Mouse (Mus musculus) forebrain, embryonic 16.5 days (tissue): ENCODE results near the gene Gas8. TPM values are rescaled to one million over a fixed set of nuclear protein-coding genes. Genes with fewer than 3 reads are reported as not detected.
A peak's percentile ranks its signal among the peaks of the same experiment; 100 is the strongest.
"Not testable (repeated sequence)": the region's sequence is repeated elsewhere in the genome, so short reads cannot be mapped to it uniquely, and the experiment has no call there.

Source experiments
- ATAC-seq: fragments of 200-750 bp; cut with Nextera tagmentation; 2 replicates; pipeline ENCODE4 v1.8.0; 2017; ENCODE audit warnings: mild to moderate bottlenecking, moderate library complexity
- H3K27ac ChIP-seq: fragments of 300-500 bp; sonication (generic); 2 replicates; pipeline ENCODE4 v1.5.1; 2014; ENCODE audit warnings: low read length, control low read depth
- H3K27me3 ChIP-seq: fragments of 300-500 bp; sonication (generic); replicated peaks from 2 replicates; pipeline ENCODE4 v1.6.1; 2014; ENCODE audit warnings: low read length; ENCODE audit not compliant: control insufficient read depth, insufficient read depth
- H3K36me3 ChIP-seq: fragments of 300-500 bp; sonication (generic); 2 replicates; pipeline ENCODE4 v1.6.1; 2014; ENCODE audit not compliant: control insufficient read depth, insufficient read depth
- H3K4me1 ChIP-seq: fragments of 300-500 bp; sonication (generic); replicated peaks from 2 replicates; pipeline ENCODE4 v1.6.1; 2014; ENCODE audit warnings: low read length; ENCODE audit not compliant: control insufficient read depth, insufficient read depth
- H3K4me2 ChIP-seq: fragments of 300-500 bp; sonication (generic); 2 replicates; pipeline ENCODE4 v1.6.1; 2014; ENCODE audit warnings: mild to moderate bottlenecking, low read length, control low read depth
- H3K4me3 ChIP-seq: fragments of 300-500 bp; sonication (generic); replicated peaks from 2 replicates; pipeline ENCODE4 v1.5.1; 2014; ENCODE audit warnings: mild to moderate bottlenecking, low read length, control low read depth
- H3K9ac ChIP-seq: fragments of 300-500 bp; sonication (generic); replicated peaks from 2 replicates; pipeline ENCODE4 v1.6.1; 2014; ENCODE audit warnings: low read depth, low read length, control low read depth
- H3K9me3 ChIP-seq: fragments of 300-500 bp; sonication (generic); 2 replicates; pipeline ENCODE4 v1.6.1; 2016; ENCODE audit warnings: low read length; ENCODE audit not compliant: control insufficient read depth
- WGBS: fragments of 180-500 bp; shearing (Covaris S2); extraction: QIAGEN DNeasy Blood & Tissue Kit; methylation state at CpG from one replicate; pipeline ENCODE4 v1.1.7; 2014; 5-methylcytosine and 5-hydroxymethylcytosine counted together
- polyA plus RNA-seq: library from polyadenylated mRNA; unstranded; fragments of >200 nt; fragmentation: Nextera tagmentation; extraction: Ambion mirVana; gene quantifications from 2 replicates; pipeline ENCODE4 v1.2.1, GENCODE M21; 2015

The Gas8 gene
- 43.9 and 48.4 TPM in 2 replicates for polyA plus RNA-seq

GRCm38 (mm10) chr8:123518667-123519066 lies at the start of gene Gas8:
TSS of gene Gas8 (plus strand) at chr8:123518834.
- peak within 1 kb of the TSS; percentile 89 for H3K9ac ChIP-seq
- peaks cover 28% of the 10 kb centered on the region for H3K4me1 ChIP-seq
- 0% methylated on average over 20 of the region's 20 CpGs for WGBS
- peak within 1 kb of the TSS; percentile 87 for H3K4me3 ChIP-seq
- no peaks in the 10 kb centered on the region for H3K9me3 ChIP-seq
- no peak within 1 kb of the TSS; the same call in 1 of the 2 replicates for H3K27ac ChIP-seq
- no peaks in the 10 kb centered on the region for H3K27me3 ChIP-seq
- H3K36me3 ChIP-seq = peaks cover 8% of the 10 kb centered on the region
- ATAC-seq = peak; percentile 93
- peak within 1 kb of the TSS; percentile 65 for H3K4me2 ChIP-seq

- not testable (repeated sequence) for H3K27ac ChIP-seq, H3K9ac ChIP-seq, H3K4me3 ChIP-seq, H3K9me3 ChIP-seq, H3K27me3 ChIP-seq, H3K36me3 ChIP-seq, ATAC-seq, H3K4me2 ChIP-seq, H3K4me1 ChIP-seq
- WGBS = 78% methylated on average over 6 of the region's 6 CpGs
These were observed 45.6 kb upstream of the Gas8 start for GRCm38 (mm10) chr8:123472991-123473390.

- not testable (repeated sequence) for H3K27ac ChIP-seq, H3K4me2 ChIP-seq, H3K9ac ChIP-seq, H3K27me3 ChIP-seq, H3K36me3 ChIP-seq, H3K4me3 ChIP-seq, H3K9me3 ChIP-seq, ATAC-seq
- peaks cover 16% of the 10 kb centered on the region for H3K4me1 ChIP-seq
- 63% methylated on average over 5 of the region's 5 CpGs for WGBS
These were observed 44.1 kb upstream of the Gas8 start for GRCm38 (mm10) chr8:123474549-123474948.

- Histone ChIP-seq H3K27me3 (no peaks in the 10 kb centered on the region), H3K4me1 (peaks cover 16% of the 10 kb centered on the region), H3K9ac (peak overlapping the region; percentile 92), H3K9me3 (no peaks in the 10 kb centered on the region), H3K4me3 (peak overlapping the region; percentile 92), H3K4me2 (peak overlapping the region; percentile 70), H3K36me3 (peaks cover 8% of the 10 kb centered on the region; the same call in 1 of the 2 replicates), H3K27ac (peak overlapping the region; percentile 95)
- ATAC-seq = peak; percentile 45
- 7% methylated on average over 34 of the region's 34 CpGs for WGBS
These were observed 41.5 kb upstream of the Gas8 start for GRCm38 (mm10) chr8:123476911-123477736.

- Histone ChIP-seq H3K9ac (peak within 1 kb of the TSS; percentile 92), H3K36me3 (peaks cover 15% of the 10 kb centered on the region), H3K27me3 (no peaks in the 10 kb centered on the region), H3K27ac (peak within 1 kb of the TSS; percentile 95), H3K9me3 (no peaks in the 10 kb centered on the region), H3K4me3 (peak within 1 kb of the TSS; percentile 92), H3K4me1 (peaks cover 16% of the 10 kb centered on the region), H3K4me2 (peak within 1 kb of the TSS; percentile 70)
- ATAC-seq = peak; percentile 89
- under 1% methylated on average over 43 of the region's 58 CpGs for WGBS
These were observed 40.8 kb upstream of the Gas8 start, which contains the start of gene Afg3l1 for GRCm38 (mm10) chr8:123477737-123478258. TSS of gene Afg3l1 (plus strand) at chr8:123477903.

GRCm38 (mm10) chr8:123478456-123479218 lies 40.0 kb upstream of the Gas8 start:
- 34% methylated on average over 16 of the region's 16 CpGs for WGBS
- no peaks in the 10 kb centered on the region for H3K9me3 ChIP-seq
- H3K27ac ChIP-seq = peak overlapping the region; percentile 95
- ATAC-seq = no peak; the same call in 1 of the 2 replicates
- peak overlapping the region; percentile 92 for H3K9ac ChIP-seq
- peaks cover 15% of the 10 kb centered on the region for H3K36me3 ChIP-seq
- peak overlapping the region; percentile 92 for H3K4me3 ChIP-seq
- H3K27me3 ChIP-seq = no peaks in the 10 kb centered on the region
- peaks cover 16% of the 10 kb centered on the region for H3K4me1 ChIP-seq
- peak overlapping the region; percentile 70 for H3K4me2 ChIP-seq

- 80% methylated on average over 7 of the region's 7 CpGs for WGBS
- peaks cover 34% of the 10 kb centered on the region for H3K36me3 ChIP-seq
These were observed 36.0 kb upstream of the Gas8 start for GRCm38 (mm10) chr8:123482627-123483026.

GRCm38 (mm10) chr8:123491280-123492075 lies 27.2 kb upstream of the Gas8 start:
- H3K27me3 ChIP-seq = no peaks in the 10 kb centered on the region
- no peak overlapping the region for H3K4me3 ChIP-seq
- no peak overlapping the region for H3K9ac ChIP-seq
- 94% methylated on average over 15 of the region's 15 CpGs for WGBS
- peaks cover 67% of the 10 kb centered on the region for H3K36me3 ChIP-seq
- H3K27ac ChIP-seq = no peak overlapping the region
- no peak overlapping the region for H3K4me2 ChIP-seq
- no peaks in the 10 kb centered on the region for H3K4me1 ChIP-seq
- H3K9me3 ChIP-seq = no peaks in the 10 kb centered on the region
- ATAC-seq = no peak

More at GRCm38 (mm10) chr8:123482627-123483026, 36.0 kb upstream of the Gas8 start:
- H3K9me3 ChIP-seq = no peaks in the 10 kb centered on the region
- no peak for ATAC-seq
- no peak overlapping the region for H3K27ac ChIP-seq
- H3K4me3 ChIP-seq = no peak overlapping the region
- peaks cover 11% of the 10 kb centered on the region for H3K4me1 ChIP-seq
- H3K27me3 ChIP-seq = no peaks in the 10 kb centered on the region
- no peak overlapping the region for H3K9ac ChIP-seq
- H3K4me2 ChIP-seq = no peak overlapping the region
